Mouse (Mus musculus) heart, adult 2 months (tissue): Measurements from ENCODE around the gene Fam19a3.

Experiments used
- CTCF ChIP-seq: fragments of 200-600 bp; IDR thresholded peaks from 2 replicates; pipeline ENCODE4 v1.8.1; 2022; ENCODE audit warnings: antibody characterized with exemption, mild to moderate bottlenecking, moderate library complexity
- EP300 ChIP-seq: fragments of 200-500 bp; IDR thresholded peaks from 2 replicates; pipeline ENCODE4 v1.6.1; 2011; ENCODE audit warnings: low read depth, low read length, control low read depth; ENCODE audit not compliant: insufficient read depth
- POLR2A ChIP-seq: fragments of 200-500 bp; IDR thresholded peaks from 2 replicates; pipeline ENCODE4 v1.6.1; 2011; ENCODE audit warnings: mild to moderate bottlenecking, low read depth, low read length, control low read depth; ENCODE audit not compliant: insufficient read depth

- no peak for TF ChIP-seq EP300
- TF ChIP-seq POLR2A: no peak
- no peak for TF ChIP-seq CTCF
Observed at GRCm38 (mm10) chr3:104818749-104819134, 37.1 kb upstream of the Fam19a3 start.
